Mouse (Mus musculus): ENCODE results near the gene Pold3.
"Not testable (repeated sequence)": the region's sequence is repeated elsewhere in the genome, so short reads cannot be mapped to it uniquely, and the experiment has no call there.

Gene Pold3

GRCm38 (mm10) chr7:100113821-100114220, 7.5 kb downstream of the Pold3 start:
- no peak for DNase-seq (ENCODE audit: extremely low spot score, low read depth, low spot score)

DNA sequence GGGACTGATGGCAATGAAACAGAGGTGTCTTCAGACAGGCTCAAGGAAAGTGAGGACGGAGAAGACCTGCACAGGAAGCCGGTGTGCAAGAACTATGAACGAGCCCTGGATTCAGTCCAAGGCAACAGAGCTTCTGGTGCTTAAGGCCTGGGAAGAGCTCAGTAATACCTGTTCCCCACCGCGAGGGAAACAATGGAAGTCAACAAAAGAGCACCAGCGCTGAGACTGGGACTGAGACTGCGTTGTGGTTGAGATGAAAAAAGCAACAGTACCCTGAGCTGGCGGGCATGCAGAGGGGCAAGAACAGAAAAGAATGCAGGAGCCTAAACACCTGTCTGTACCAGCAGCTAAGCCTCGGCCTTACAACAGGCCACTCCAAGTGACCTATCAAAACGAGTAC, 9.9 kb downstream of the Pold3 start:
- no peak for DNase-seq (ENCODE audit: extremely low spot score, low read depth, low spot score)

DNA sequence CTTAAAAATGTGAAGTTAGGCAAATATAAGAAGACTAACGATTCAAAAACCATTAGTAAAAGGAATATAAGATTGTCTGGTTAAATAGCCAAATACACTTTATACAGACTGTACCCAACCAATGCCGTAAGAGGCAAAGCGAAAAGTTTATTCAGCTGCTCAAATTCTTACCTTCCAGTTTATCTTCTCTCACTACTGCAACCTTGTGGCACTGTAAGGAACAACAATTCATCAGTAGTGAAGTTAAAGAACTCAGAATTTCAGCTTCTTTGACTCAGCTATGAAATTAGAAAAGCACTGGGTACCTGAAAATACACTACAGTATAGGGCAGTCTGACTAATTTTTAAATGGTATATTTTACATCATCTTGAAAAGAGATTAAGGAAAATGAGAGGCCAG, 13.0 kb downstream of the Pold3 start:
- DNase-seq (ENCODE audit: extremely low spot score, low read depth, low spot score), result no peak

- no peak for DNase-seq (ENCODE audit: extremely low spot score, low read depth, low spot score)
Measured at GRCm38 (mm10) chr7:100104677-100105076, 16.7 kb downstream of the Pold3 start.

- no peak for DNase-seq (ENCODE audit: extremely low spot score, low read depth, low spot score)
Measured at GRCm38 (mm10) chr7:100100031-100100595, 21.3 kb downstream of the Pold3 start.

DNA sequence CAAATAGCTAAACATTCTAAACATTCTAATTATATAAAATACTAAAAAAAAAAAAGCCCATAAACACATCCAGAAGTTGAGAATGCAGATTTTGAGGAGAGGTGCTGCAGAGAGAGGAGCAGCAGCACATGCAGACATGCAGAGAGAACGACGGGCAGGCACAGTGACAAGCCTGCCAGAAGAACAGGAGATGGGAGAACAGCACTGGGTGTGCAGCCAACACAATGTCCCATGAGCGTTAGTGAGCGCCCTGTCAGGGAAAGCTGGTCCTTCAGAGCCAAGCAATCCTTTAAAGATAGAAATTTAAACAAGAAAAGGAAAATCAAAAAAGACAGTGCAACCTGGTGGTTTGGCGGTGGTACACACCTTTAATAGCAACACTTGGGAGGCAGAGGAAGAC, 34.5 kb downstream of the Pold3 start:
- no peak for DNase-seq (ENCODE audit: extremely low spot score, low read depth, low spot score)

DNA sequence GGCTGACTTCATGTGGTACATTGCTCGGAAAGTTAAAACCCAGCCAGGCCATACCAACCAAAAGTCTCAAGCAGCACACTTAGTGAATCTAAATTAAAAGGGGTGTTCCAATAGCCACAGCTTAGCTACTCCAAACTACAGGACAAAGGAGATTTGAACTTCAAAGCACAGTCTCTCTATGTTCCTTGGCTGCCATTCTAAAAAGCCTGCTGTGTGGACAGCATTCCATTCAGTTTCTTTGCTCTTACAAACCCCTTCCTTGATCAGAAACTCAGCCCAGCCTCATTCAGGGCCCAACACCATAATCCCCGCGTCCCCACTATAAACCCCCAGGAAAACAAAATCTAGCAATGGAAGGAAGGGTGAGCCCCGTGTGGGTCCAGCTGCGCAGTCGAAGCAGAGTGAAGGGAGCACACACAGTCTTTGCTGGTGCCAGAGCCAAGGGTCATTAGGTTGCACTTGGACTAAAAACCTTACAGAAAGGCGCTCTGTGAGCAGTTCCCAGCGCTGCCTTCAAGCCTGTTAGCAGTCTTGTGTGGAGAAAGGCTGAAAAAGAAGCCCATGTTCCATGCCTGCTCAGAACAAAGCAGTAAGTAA, 35.1 kb downstream of the Pold3 start:
- DNase-seq (ENCODE audit: extremely low spot score, low read depth, low spot score), result no peak

- no peak for DNase-seq (ENCODE audit: extremely low spot score, low read depth, low spot score)
Measured at GRCm38 (mm10) chr7:100083812-100084211, 37.6 kb downstream of the Pold3 start.

DNA sequence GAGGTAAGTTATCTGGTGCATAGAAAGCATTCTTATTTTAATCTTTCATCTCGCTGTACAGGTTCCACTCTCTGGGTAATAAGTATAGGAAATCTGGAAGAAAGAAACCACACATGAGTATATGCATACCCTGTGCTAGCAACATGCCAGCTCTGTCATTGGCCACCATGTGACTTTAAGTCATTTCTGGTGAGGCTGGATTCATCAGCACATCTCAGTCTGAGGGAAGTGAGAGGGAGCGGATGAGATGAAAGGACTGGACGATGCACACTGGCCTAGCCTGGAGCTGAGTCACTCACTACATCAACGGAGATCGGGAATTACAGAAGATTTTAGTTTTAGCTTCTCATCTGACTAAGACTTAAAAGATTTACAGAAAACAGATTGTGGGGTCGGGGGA, 38.5 kb downstream of the Pold3 start:
- no peak for DNase-seq (ENCODE audit: extremely low spot score, low read depth, low spot score)

- DNase-seq (ENCODE audit: extremely low spot score, low read depth, low spot score), result no peak
Measured at GRCm38 (mm10) chr7:100080087-100080781, 41.1 kb downstream of the Pold3 start.

DNA sequence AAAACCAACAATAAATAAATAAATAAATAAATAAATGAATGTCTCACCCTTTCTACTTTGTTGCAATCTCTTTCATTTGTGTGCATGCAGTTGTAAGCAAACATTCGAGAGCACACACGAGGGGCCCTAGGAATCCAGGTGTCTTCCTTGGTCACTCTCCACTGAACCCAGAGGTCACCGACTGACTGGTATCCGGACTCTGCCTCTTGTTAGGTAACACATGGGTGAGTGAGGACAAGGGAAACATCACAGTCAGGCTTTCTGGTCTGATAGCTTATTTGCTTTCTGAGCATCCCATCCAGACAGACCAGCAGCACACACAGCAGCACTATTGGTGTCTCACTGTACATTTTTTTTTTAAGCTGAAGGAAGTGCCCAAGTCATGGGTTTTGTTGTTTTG, 44.3 kb downstream of the Pold3 start:
- no peak for DNase-seq (ENCODE audit: extremely low spot score, low read depth, low spot score)

GRCm38 (mm10) chr7:100076296-100076695, 45.1 kb downstream of the Pold3 start:
- no peak for DNase-seq (ENCODE audit: extremely low spot score, low read depth, low spot score)

DNA sequence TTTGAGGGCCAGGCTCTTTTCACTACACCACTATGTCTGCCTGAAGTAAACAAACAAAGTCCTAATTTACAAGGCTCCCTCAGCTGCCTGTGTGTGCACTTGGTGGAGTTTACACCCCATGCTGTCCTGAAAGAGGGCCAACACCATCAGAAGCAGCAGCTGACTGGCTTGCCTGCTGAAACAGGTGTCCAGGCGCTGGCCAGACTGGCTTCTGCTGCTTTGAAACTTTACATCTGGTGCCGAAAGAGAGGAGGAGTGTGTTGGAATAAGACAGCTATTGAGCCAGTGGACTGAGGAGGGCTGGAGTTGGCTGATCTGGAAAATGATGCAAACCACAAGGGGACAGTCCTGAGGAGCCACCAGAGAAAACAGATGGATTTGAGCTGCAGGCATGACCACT, 47.4 kb downstream of the Pold3 start:
- DNase-seq (ENCODE audit: extremely low spot score, low read depth, low spot score), result no peak

- not testable (repeated sequence) for DNase-seq (ENCODE audit: extremely low spot score, low read depth, low spot score)
Measured at GRCm38 (mm10) chr7:100052991-100053390, 68.4 kb downstream of the Pold3 start.

- DNase-seq (ENCODE audit: extremely low spot score, low read depth, low spot score), result no peak
Measured at GRCm38 (mm10) chr7:100051904-100052303, 69.5 kb downstream of the Pold3 start.

- DNase-seq (ENCODE audit: extremely low spot score, low read depth, low spot score), result no peak
Measured at GRCm38 (mm10) chr7:100046486-100046885, 74.9 kb downstream of the Pold3 start.

DNA sequence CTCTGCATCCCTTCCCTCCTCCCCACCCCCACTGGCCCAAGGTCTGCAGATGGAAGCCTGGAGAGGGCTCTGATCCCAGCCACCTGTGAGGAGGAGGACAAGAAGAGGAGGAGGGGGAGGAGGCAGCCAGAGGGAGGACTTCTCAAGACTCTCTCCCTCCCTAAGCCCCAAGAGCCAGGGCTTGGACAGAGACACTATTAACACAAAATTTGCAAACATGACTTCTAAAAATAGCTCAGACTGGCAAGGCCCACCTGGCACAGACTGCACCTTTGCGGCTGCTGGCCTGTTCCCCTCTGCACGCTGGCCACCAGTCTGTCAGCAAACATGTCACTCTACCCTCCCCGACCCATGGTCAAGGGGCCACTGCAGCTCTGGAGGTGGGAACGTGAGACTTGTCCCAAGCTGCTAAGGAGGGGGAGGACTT, 77.7 kb downstream of the Pold3 start:
- no peak for DNase-seq (ENCODE audit: extremely low spot score, low read depth, low spot score)

DNA sequence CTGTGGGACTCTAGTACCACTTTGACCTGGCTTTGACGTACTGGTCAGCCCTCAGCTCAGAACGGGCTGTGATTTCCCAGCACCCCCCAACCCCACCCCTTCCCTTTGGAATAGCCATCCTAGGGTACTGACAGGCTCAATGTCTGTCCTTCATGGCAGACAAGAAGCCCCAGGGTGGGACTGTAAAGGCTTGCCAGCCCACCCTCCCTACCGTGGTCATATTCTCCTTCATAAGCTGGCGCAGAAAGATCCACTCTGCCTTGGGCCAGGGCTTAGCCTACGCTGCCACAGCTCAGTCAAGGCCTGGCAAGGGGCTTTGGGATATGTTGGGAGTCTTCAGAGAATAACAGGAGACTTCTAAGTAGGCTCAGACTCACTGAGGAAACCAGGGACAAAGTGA, 78.3 kb downstream of the Pold3 start:
- DNase-seq (ENCODE audit: extremely low spot score, low read depth, low spot score), result no peak

GRCm38 (mm10) chr7:100042120-100042519, 79.2 kb downstream of the Pold3 start:
- no peak for DNase-seq (ENCODE audit: extremely low spot score, low read depth, low spot score)

- no peak for DNase-seq (ENCODE audit: extremely low spot score, low read depth, low spot score)
Measured at GRCm38 (mm10) chr7:100036495-100036894, 84.9 kb downstream of the Pold3 start.

DNA sequence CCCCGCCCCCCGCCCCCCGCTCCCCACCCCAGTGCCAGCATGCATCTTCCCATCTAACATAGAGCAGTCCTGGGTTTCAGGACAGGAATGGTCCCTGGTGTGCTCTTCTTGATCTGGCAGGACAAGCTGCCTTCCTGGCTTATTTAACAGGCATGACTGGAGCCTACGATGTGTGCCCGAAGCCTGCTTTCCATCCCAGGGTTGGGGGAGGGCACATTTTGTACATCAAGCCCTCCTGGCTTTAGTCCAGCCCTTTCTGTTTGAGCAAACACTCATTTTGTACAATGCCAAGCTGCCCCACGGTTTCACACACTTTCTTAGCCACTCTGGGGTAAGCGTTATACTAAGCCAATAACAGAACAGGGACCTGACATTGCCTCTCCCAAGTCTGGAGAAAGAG, 85.3 kb downstream of the Pold3 start:
- DNase-seq (ENCODE audit: extremely low spot score, low read depth, low spot score), result no peak

DNA sequence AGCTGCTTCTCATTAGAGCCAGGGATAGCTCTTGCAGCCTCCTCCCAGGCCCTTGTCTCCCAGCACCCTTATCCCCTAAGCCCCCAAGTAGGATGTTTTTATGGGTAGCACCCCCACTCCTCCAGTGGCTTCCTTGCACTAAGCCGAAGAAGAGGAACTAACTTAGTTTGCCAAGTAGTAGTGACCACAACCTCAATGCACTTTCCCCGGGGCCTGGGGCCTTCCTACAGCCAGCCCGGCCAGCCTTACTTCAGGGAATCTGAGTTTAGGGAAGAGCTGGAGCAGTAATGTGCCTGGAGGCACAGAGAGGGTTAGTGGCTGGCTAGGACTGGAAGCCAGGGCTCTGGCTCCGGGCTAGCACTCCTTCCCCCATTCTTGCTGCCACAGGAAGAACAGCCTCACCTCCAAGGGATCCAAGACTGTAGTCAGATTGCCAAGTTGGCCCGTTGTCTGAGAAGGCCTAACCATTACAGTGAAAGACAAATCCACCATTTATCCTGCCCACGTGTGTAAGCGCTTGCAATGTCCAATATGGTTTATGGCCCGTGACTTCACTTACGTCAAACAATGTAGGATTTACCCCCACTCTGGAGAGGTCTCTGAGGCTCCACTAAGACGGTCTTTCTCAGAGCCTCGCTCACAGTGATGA, 86.4 kb downstream of the Pold3 start:
- DNase-seq (ENCODE audit: extremely low spot score, low read depth, low spot score), result no peak
